Mouse (Mus musculus) heart, postnatal 10 days (tissue): ENCODE measurements around the gene Vdr. TPM values are rescaled to one million over a fixed set of nuclear protein-coding genes. Genes with fewer than 3 reads are reported as not detected.

Experiments
- DNase-seq, 2 experiments: peaks; one replicate each; pipeline ENCODE4 v3.0.0; 2021
- intact Hi-C: fragments of 180-260 bp; cut with DNase I; formaldehyde crosslinking; loops from one replicate; pipeline ENCODE4 v1.15.1; 2025
- total RNA-seq, 2 experiments: library from RNA; stranded (reverse); gene quantifications; 2 replicates each; pipeline ENCODE4 v1.2.3; 2021

Vdr gene
- total RNA-seq, 2 experiments from 2014 or later = 1.6 to 2.3 TPM

- intact Hi-C loops = no loop called here
- DNase-seq = peak in 1 of 2 experiments; percentile 32
Measured at GRCm38 (mm10) chr15:97922421-97922820, 12.0 kb upstream of the Vdr start.

GRCm38 (mm10) chr15:97921796-97922195 is 11.4 kb upstream of the Vdr start:
- intact Hi-C loops = no loop called here
- no peak for DNase-seq

- no peak for DNase-seq
- intact Hi-C loops = no loop called here
Measured at GRCm38 (mm10) chr15:97920306-97920705, 9.9 kb upstream of the Vdr start.

GRCm38 (mm10) chr15:97919217-97919616 is 8.8 kb upstream of the Vdr start:
- no peak for DNase-seq
- intact Hi-C loops = no loop called here

- intact Hi-C loops = no loop called here
- no peak for DNase-seq
Measured at GRCm38 (mm10) chr15:97917994-97918393, 7.6 kb upstream of the Vdr start.

GRCm38 (mm10) chr15:97914331-97914747 is 3.9 kb upstream of the Vdr start:
- intact Hi-C loops = no loop called here
- peak; percentile 64 to 67 for DNase-seq

- intact Hi-C loops = no loop called here
- peak; percentile 47 to 62 for DNase-seq
Measured at GRCm38 (mm10) chr15:97907801-97908751, 2.4 kb downstream of the Vdr start.

GRCm38 (mm10) chr15:97907202-97907601 is 3.2 kb downstream of the Vdr start:
- intact Hi-C loops = no loop called here
- DNase-seq = no peak

- intact Hi-C loops = no loop called here
- DNase-seq = no peak
Measured at GRCm38 (mm10) chr15:97905281-97905680, 5.1 kb downstream of the Vdr start.

GRCm38 (mm10) chr15:97904339-97904991 is 6.0 kb downstream of the Vdr start:
- no peak for DNase-seq
- intact Hi-C loops = loop anchor here (1.0 kb wide), 1 partner anchor 48 kb away; no protein-coding TSS in a partner anchor

- no peak for DNase-seq
- intact Hi-C loops = loop anchor here (1.0 kb wide), 1 partner anchor 49 kb away; no protein-coding TSS in a partner anchor
Measured at GRCm38 (mm10) chr15:97903261-97904009, 7.0 kb downstream of the Vdr start.

GRCm38 (mm10) chr15:97900991-97901390 is 9.4 kb downstream of the Vdr start:
- no peak for DNase-seq
- intact Hi-C loops = no loop called here

- intact Hi-C loops = no loop called here
- DNase-seq = no peak
Measured at GRCm38 (mm10) chr15:97900336-97900912, 10.0 kb downstream of the Vdr start.

- no peak for DNase-seq
- intact Hi-C loops = no loop called here
Measured at GRCm38 (mm10) chr15:97899714-97900113, 10.7 kb downstream of the Vdr start.

- no peak for DNase-seq
- intact Hi-C loops = no loop called here
Measured at GRCm38 (mm10) chr15:97898791-97899190, 11.6 kb downstream of the Vdr start.

GRCm38 (mm10) chr15:97896861-97897654 is 13.4 kb downstream of the Vdr start:
- intact Hi-C loops = no loop called here

GRCm38 (mm10) chr15:97896347-97896746 is 14.1 kb downstream of the Vdr start:
- DNase-seq = no peak
- intact Hi-C loops = no loop called here

More at GRCm38 (mm10) chr15:97896861-97897654, 13.4 kb downstream of the Vdr start:
- DNase-seq = no peak

- no peak for DNase-seq
- intact Hi-C loops = no loop called here
Measured at GRCm38 (mm10) chr15:97895847-97896246, 14.6 kb downstream of the Vdr start.

GRCm38 (mm10) chr15:97892506-97892905 is 17.9 kb downstream of the Vdr start:
- DNase-seq = no peak
- intact Hi-C loops = no loop called here

GRCm38 (mm10) chr15:97890450-97890849 is 20.0 kb downstream of the Vdr start:
- intact Hi-C loops = no loop called here
- no peak for DNase-seq
